Mouse (Mus musculus) stomach, postnatal 0 days (tissue): Measurements from ENCODE around the gene Armc10. TPM values are rescaled to one million over a fixed set of nuclear protein-coding genes. Genes with fewer than 3 reads are reported as not detected.

Source experiments
- ATAC-seq: fragments of 200-750 bp; cut with Nextera tagmentation; 2 replicates; pipeline ENCODE4 v1.8.0; 2017; ENCODE audit not compliant: low FRiP score, low TSS enrichment
- DNase-seq: peaks from one replicate; pipeline ENCODE4 v3.0.0-alpha.2; 2016; ENCODE audit warnings: low spot score
- H3K27ac ChIP-seq: fragments of 300-500 bp; sonication (generic); replicated peaks from 2 replicates; pipeline ENCODE4 v1.5.1; 2014; ENCODE audit warnings: mild to moderate bottlenecking, control low read depth
- H3K27me3 ChIP-seq: fragments of 300-500 bp; sonication (generic); 2 replicates; pipeline ENCODE4 v1.6.1; 2014; ENCODE audit warnings: low read length; ENCODE audit not compliant: control insufficient read depth, insufficient read depth
- H3K36me3 ChIP-seq: fragments of 300-500 bp; sonication (generic); 2 replicates; pipeline ENCODE4 v1.6.1; 2014; ENCODE audit warnings: low read length, mixed read lengths; ENCODE audit not compliant: control insufficient read depth, insufficient read depth
- H3K4me1 ChIP-seq: fragments of 300-500 bp; sonication (generic); replicated peaks from 2 replicates; pipeline ENCODE4 v1.6.1; 2014; ENCODE audit warnings: antibody characterized with exemption; ENCODE audit not compliant: control insufficient read depth, insufficient read depth
- H3K4me2 ChIP-seq: fragments of 300-500 bp; sonication (generic); replicated peaks from 2 replicates; pipeline ENCODE4 v1.6.1; 2014; ENCODE audit warnings: low read depth, mild to moderate bottlenecking, control low read depth, moderate library complexity
- H3K4me3 ChIP-seq: fragments of 300-500 bp; sonication (generic); 2 replicates; pipeline ENCODE4 v1.5.1; 2014; ENCODE audit warnings: low read depth, low read length, control low read depth
- H3K9ac ChIP-seq: fragments of 300-500 bp; sonication (generic); 2 replicates; pipeline ENCODE4 v1.6.1; 2014; ENCODE audit warnings: mild to moderate bottlenecking, low read length, control low read depth, mixed read lengths
- H3K9me3 ChIP-seq: fragments of 300-500 bp; sonication (generic); 2 replicates; pipeline ENCODE4 v1.6.1; 2016; ENCODE audit warnings: low read length; ENCODE audit not compliant: control insufficient read depth
- CTCF ChIP-seq: IDR thresholded peaks from 2 replicates; pipeline ENCODE4 v1.5.1; 2016; ENCODE audit warnings: antibody characterized with exemption, low read depth, mild to moderate bottlenecking, moderate library complexity
- EP300 ChIP-seq: optimal IDR thresholded peaks from 2 replicates; pipeline ENCODE3; 2016; ENCODE audit warnings: antibody characterized with exemption
- WGBS: fragments of 180-500 bp; shearing (Covaris S2); extraction: QIAGEN DNeasy Blood & Tissue Kit; methylation state at CpG from one replicate; pipeline ENCODE4 v1.1.7; 2014; 5-methylcytosine and 5-hydroxymethylcytosine counted together
- polyA plus RNA-seq: library from polyadenylated mRNA; unstranded; fragments of >200 nt; fragmentation: Nextera tagmentation; extraction: Ambion mirVana; gene quantifications from 2 replicates; pipeline ENCODE4 v1.2.1, GENCODE M21; 2015

Gene Armc10
- polyA plus RNA-seq, 1 experiment from 2014 or later = 20.5 TPM

- TF ChIP-seq CTCF (no peak), EP300 (no peak)
- H3K9me3 ChIP-seq = no peaks in the 10 kb centered on the region
- H3K27me3 ChIP-seq = no peaks in the 10 kb centered on the region
- ATAC-seq = no peak
- H3K9ac ChIP-seq = no peak overlapping the region
- no peaks in the 10 kb centered on the region for H3K4me1 ChIP-seq
- no peak overlapping the region for H3K27ac ChIP-seq
- H3K36me3 ChIP-seq = no peaks in the 10 kb centered on the region
- DNase-seq = no peak
- H3K4me3 ChIP-seq = no peak overlapping the region
- 82% methylated on average over 12 of the region's 12 CpGs for WGBS
- H3K4me2 ChIP-seq = no peak overlapping the region
Measured at GRCm38 (mm10) chr5:21675019-21675418, 29.4 kb downstream of the Armc10 start.

GRCm38 (mm10) chr5:21675494-21675893 is 29.9 kb downstream of the Armc10 start:
- Histone ChIP-seq H3K9me3 (no peaks in the 10 kb centered on the region), H3K27ac (no peak overlapping the region), H3K36me3 (no peaks in the 10 kb centered on the region), H3K9ac (no peak overlapping the region), H3K4me3 (no peak overlapping the region), H3K4me1 (no peaks in the 10 kb centered on the region), H3K4me2 (no peak overlapping the region), H3K27me3 (no peaks in the 10 kb centered on the region)
- ATAC-seq (no peak), DNase-seq (no peak)
- no peak for TF ChIP-seq EP300
- TF ChIP-seq CTCF = no peak
- 96% methylated on average over 23 of the region's 23 CpGs for WGBS

GRCm38 (mm10) chr5:21677939-21678338 is 32.3 kb downstream of the Armc10 start:
- DNase-seq (peak; percentile 48), ATAC-seq (no peak)
- no peaks in the 10 kb centered on the region for H3K36me3 ChIP-seq
- no peak overlapping the region for H3K9ac ChIP-seq
- H3K4me3 ChIP-seq = no peak overlapping the region
- no peak overlapping the region for H3K27ac ChIP-seq
- TF ChIP-seq EP300 (no peak), CTCF (0 out of 2 replicates have a peak, but pooled peaks have one; percentile 6)
- no peak overlapping the region for H3K4me2 ChIP-seq
- H3K9me3 ChIP-seq = no peaks in the 10 kb centered on the region
- 92% methylated on average over 6 of the region's 6 CpGs for WGBS
- no peaks in the 10 kb centered on the region for H3K27me3 ChIP-seq
- H3K4me1 ChIP-seq = no peaks in the 10 kb centered on the region

DNA sequence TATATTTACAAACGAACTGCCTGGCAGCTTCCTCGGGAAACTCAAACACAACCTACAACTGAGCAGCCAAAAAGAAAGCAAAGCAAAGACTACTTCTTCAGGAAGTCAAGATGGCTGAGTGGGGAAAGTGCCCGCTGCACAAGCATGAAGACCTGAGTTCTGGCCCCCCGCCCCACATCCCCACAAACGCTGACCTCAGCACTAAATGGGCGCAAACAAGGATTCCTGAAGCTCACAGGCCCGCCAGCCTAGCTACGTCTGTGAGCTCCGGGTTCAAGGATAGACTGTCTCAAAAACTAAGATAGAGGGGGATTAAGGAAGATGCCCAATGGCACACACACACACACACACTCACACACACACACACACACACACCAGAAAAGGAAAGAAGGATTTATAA is 32.8 kb downstream of the Armc10 start:
- Histone ChIP-seq H3K9ac (no peak overlapping the region), H3K9me3 (no peaks in the 10 kb centered on the region), H3K4me3 (no peak overlapping the region), H3K4me2 (no peak overlapping the region), H3K27me3 (no peaks in the 10 kb centered on the region), H3K4me1 (no peaks in the 10 kb centered on the region), H3K36me3 (no peaks in the 10 kb centered on the region), H3K27ac (no peak overlapping the region)
- TF ChIP-seq EP300 = no peak
- TF ChIP-seq CTCF = no peak
- ATAC-seq = no peak
- 93% methylated on average over 9 of the region's 9 CpGs for WGBS
- no peak for DNase-seq

- Histone ChIP-seq H3K27ac (no peak overlapping the region), H3K4me3 (no peak overlapping the region), H3K4me1 (no peaks in the 10 kb centered on the region), H3K9me3 (no peaks in the 10 kb centered on the region), H3K36me3 (no peaks in the 10 kb centered on the region), H3K9ac (no peak overlapping the region), H3K4me2 (no peak overlapping the region), H3K27me3 (no peaks in the 10 kb centered on the region)
- no peak for TF ChIP-seq EP300
- no peak for TF ChIP-seq CTCF
- no peak for ATAC-seq
- 71% methylated on average over 4 of the region's 4 CpGs for WGBS
- no peak for DNase-seq
Measured at GRCm38 (mm10) chr5:21680029-21680428, 34.4 kb downstream of the Armc10 start.

- no peaks in the 10 kb centered on the region for H3K27me3 ChIP-seq
- H3K4me1 ChIP-seq = no peaks in the 10 kb centered on the region
- WGBS = 55% methylated on average over 5 of the region's 5 CpGs
- peak; percentile 45 for ATAC-seq
- no peak overlapping the region for H3K4me3 ChIP-seq
- TF ChIP-seq CTCF (no peak), EP300 (no peak)
- no peak overlapping the region for H3K4me2 ChIP-seq
- no peaks in the 10 kb centered on the region for H3K36me3 ChIP-seq
- no peak overlapping the region for H3K9ac ChIP-seq
- no peaks in the 10 kb centered on the region for H3K9me3 ChIP-seq
- DNase-seq = no peak
- H3K27ac ChIP-seq = no peak overlapping the region
Measured at GRCm38 (mm10) chr5:21680940-21681339, 35.3 kb downstream of the Armc10 start.
